Mouse (Mus musculus): Measurements from ENCODE around the gene Dcaf7. TPM values are rescaled to one million over a fixed set of nuclear protein-coding genes. Genes with fewer than 3 reads are reported as not detected.

Gene Dcaf7
- total and polyA plus RNA-seq, 3 experiments = 28.9 to 39.2 (median 36.5) TPM

GRCm38 (mm10) chr11:106046584-106046983 lies 9.9 kb downstream of the Dcaf7 start:
- no peak for DNase-seq

GRCm38 (mm10) chr11:106053921-106054320 lies 17.2 kb downstream of the Dcaf7 start:
- Histone ChIP-seq H3K27me3 (ENCODE audit: control insufficient read depth, insufficient read depth, low read length) (no peaks in the 10 kb centered on the region), H3K27ac (no peak overlapping the region), H3K9ac (ENCODE audit: low read depth, low read length) (no peak overlapping the region), H3K79me2 (replicated peaks; ENCODE audit: control insufficient read depth, insufficient read depth, low read length) (no peaks in the 10 kb centered on the region), H3K36me3 (ENCODE audit: control insufficient read depth, insufficient read depth, low read length) (no peaks in the 10 kb centered on the region), H3K4me3 (no peak overlapping the region), H3K4me1 (ENCODE audit: control insufficient read depth, insufficient read depth, low read length) (no peaks in the 10 kb centered on the region)
- TF ChIP-seq CTCF (IDR thresholded peaks at IDR 0.05) (no peak), POLR2A (IDR thresholded peaks at IDR 0.05; ENCODE audit: insufficient read depth, low read depth, low read length) (no peak), EP300 (IDR thresholded peaks at IDR 0.05; ENCODE audit: insufficient read depth, low read depth, low read length) (no peak)
- no peak for DNase-seq
- WGBS = 84% methylated on average over 2 of the region's 2 CpGs
- intact Hi-C loops (cut with DNase I) = no loop called here

More at GRCm38 (mm10) chr11:106046584-106046983, 9.9 kb downstream of the Dcaf7 start:
- intact Hi-C loops (cut with DNase I) = no loop called here
- no peak for TF ChIP-seq EP300 (IDR thresholded peaks at IDR 0.05; ENCODE audit: insufficient read depth, low read depth, low read length)
- TF ChIP-seq CTCF (IDR thresholded peaks at IDR 0.05) = no peak
- H3K27me3 ChIP-seq (ENCODE audit: control insufficient read depth, insufficient read depth, low read length) = no peaks in the 10 kb centered on the region
- H3K27ac ChIP-seq = no peak overlapping the region
- no peak overlapping the region for H3K4me3 ChIP-seq
- peaks cover 4% of the 10 kb centered on the region for H3K79me2 ChIP-seq (replicated peaks; ENCODE audit: control insufficient read depth, insufficient read depth, low read length)
- 87% methylated on average over 9 of the region's 9 CpGs for WGBS
- H3K9ac ChIP-seq (ENCODE audit: low read depth, low read length) = no peak overlapping the region
- H3K4me1 ChIP-seq (ENCODE audit: control insufficient read depth, insufficient read depth, low read length) = 0 out of 2 replicates have a peak, but pooled peaks cover 2% of the 10 kb centered on the region
- H3K36me3 ChIP-seq (ENCODE audit: control insufficient read depth, insufficient read depth, low read length) = no peaks in the 10 kb centered on the region

- Histone ChIP-seq H3K4me1 (ENCODE audit: control insufficient read depth, insufficient read depth, low read length) (no peaks in the 10 kb centered on the region), H3K79me2 (replicated peaks; ENCODE audit: control insufficient read depth, insufficient read depth, low read length) (no peaks in the 10 kb centered on the region), H3K4me3 (no peak overlapping the region), H3K27me3 (ENCODE audit: control insufficient read depth, insufficient read depth, low read length) (no peaks in the 10 kb centered on the region), H3K9ac (ENCODE audit: low read depth, low read length) (no peak overlapping the region), H3K36me3 (ENCODE audit: control insufficient read depth, insufficient read depth, low read length) (no peaks in the 10 kb centered on the region), H3K27ac (no peak overlapping the region)
- intact Hi-C loops (cut with DNase I) = no loop called here
- TF ChIP-seq EP300 (IDR thresholded peaks at IDR 0.05; ENCODE audit: insufficient read depth, low read depth, low read length) (no peak), CTCF (IDR thresholded peaks at IDR 0.05) (no peak), POLR2A (IDR thresholded peaks at IDR 0.05; ENCODE audit: insufficient read depth, low read depth, low read length) (no peak)
- DNase-seq = no peak
- whole genome bisulfite sequencing = 94% methylated on average over 8 of the region's 8 CpGs
Observed at GRCm38 (mm10) chr11:106054600-106054999, 17.9 kb downstream of the Dcaf7 start.

GRCm38 (mm10) chr11:106055341-106055740 lies 18.7 kb downstream of the Dcaf7 start:
- Histone ChIP-seq H3K79me2 (replicated peaks; ENCODE audit: control insufficient read depth, insufficient read depth, low read length) (no peaks in the 10 kb centered on the region), H3K27me3 (ENCODE audit: control insufficient read depth, insufficient read depth, low read length) (no peaks in the 10 kb centered on the region), H3K4me3 (no peak overlapping the region), H3K9ac (ENCODE audit: low read depth, low read length) (no peak overlapping the region), H3K36me3 (ENCODE audit: control insufficient read depth, insufficient read depth, low read length) (no peaks in the 10 kb centered on the region), H3K4me1 (ENCODE audit: control insufficient read depth, insufficient read depth, low read length) (no peaks in the 10 kb centered on the region), H3K27ac (no peak overlapping the region)
- intact Hi-C loops (cut with DNase I) = no loop called here
- TF ChIP-seq CTCF (IDR thresholded peaks at IDR 0.05) (no peak), POLR2A (IDR thresholded peaks at IDR 0.05; ENCODE audit: insufficient read depth, low read depth, low read length) (no peak), EP300 (IDR thresholded peaks at IDR 0.05; ENCODE audit: insufficient read depth, low read depth, low read length) (no peak)
- no peak for DNase-seq
- 84% methylated on average over 6 of the region's 6 CpGs for WGBS

- TF ChIP-seq CTCF (IDR thresholded peaks at IDR 0.05) = no peak
- no peak for TF ChIP-seq POLR2A (IDR thresholded peaks at IDR 0.05; ENCODE audit: insufficient read depth, low read depth, low read length)
- TF ChIP-seq EP300 (IDR thresholded peaks at IDR 0.05; ENCODE audit: insufficient read depth, low read depth, low read length) = no peak
- no peak for DNase-seq
- Histone ChIP-seq H3K4me3 (no peak overlapping the region), H3K79me2 (replicated peaks; ENCODE audit: control insufficient read depth, insufficient read depth, low read length) (no peaks in the 10 kb centered on the region), H3K27me3 (ENCODE audit: control insufficient read depth, insufficient read depth, low read length) (no peaks in the 10 kb centered on the region), H3K27ac (no peak overlapping the region), H3K9ac (ENCODE audit: low read depth, low read length) (no peak overlapping the region), H3K4me1 (ENCODE audit: control insufficient read depth, insufficient read depth, low read length) (no peaks in the 10 kb centered on the region), H3K36me3 (ENCODE audit: control insufficient read depth, insufficient read depth, low read length) (no peaks in the 10 kb centered on the region)
- intact Hi-C loops (cut with DNase I) = no loop called here
- WGBS = 81% methylated on average over 8 of the region's 8 CpGs
Observed at GRCm38 (mm10) chr11:106056819-106057491, 20.3 kb downstream of the Dcaf7 start.

- H3K79me2 ChIP-seq (replicated peaks; ENCODE audit: control insufficient read depth, insufficient read depth, low read length) = no peaks in the 10 kb centered on the region
- H3K27ac ChIP-seq = no peak overlapping the region
- H3K36me3 ChIP-seq (ENCODE audit: control insufficient read depth, insufficient read depth, low read length) = no peaks in the 10 kb centered on the region
- TF ChIP-seq POLR2A (IDR thresholded peaks at IDR 0.05; ENCODE audit: insufficient read depth, low read depth, low read length) = no peak
- no peak for TF ChIP-seq CTCF (IDR thresholded peaks at IDR 0.05)
- no peak for TF ChIP-seq EP300 (IDR thresholded peaks at IDR 0.05; ENCODE audit: insufficient read depth, low read depth, low read length)
- H3K4me1 ChIP-seq (ENCODE audit: control insufficient read depth, insufficient read depth, low read length) = no peaks in the 10 kb centered on the region
- no peak overlapping the region for H3K9ac ChIP-seq (ENCODE audit: low read depth, low read length)
- DNase-seq = no peak
- no peak overlapping the region for H3K4me3 ChIP-seq
- H3K27me3 ChIP-seq (ENCODE audit: control insufficient read depth, insufficient read depth, low read length) = no peaks in the 10 kb centered on the region
- intact Hi-C loops (cut with DNase I) = no loop called here
- 79% methylated on average over 8 of the region's 8 CpGs for WGBS
Observed at GRCm38 (mm10) chr11:106058020-106058419, 21.3 kb downstream of the Dcaf7 start.
